Mouse (Mus musculus) forebrain, embryonic 15.5 days (tissue): ENCODE measurements around the gene Syn2. TPM values are rescaled to one million over a fixed set of nuclear protein-coding genes. Genes with fewer than 3 reads are reported as not detected.

Experiments
- ATAC-seq: fragments of 200-750 bp; cut with Nextera tagmentation; replicated peaks from 2 replicates; pipeline ENCODE4 v1.8.0; 2017; ENCODE audit warnings: mild to moderate bottlenecking, moderate TSS enrichment, moderate library complexity
- H3K27ac ChIP-seq: fragments of 300-500 bp; sonication (generic); replicated peaks from 2 replicates; pipeline ENCODE4 v1.5.1; 2015; ENCODE audit warnings: mild to moderate bottlenecking, inconsistent platforms
- H3K27me3 ChIP-seq: fragments of 300-500 bp; sonication (generic); 2 replicates; pipeline ENCODE4 v1.6.1; 2015; ENCODE audit warnings: inconsistent platforms
- H3K36me3 ChIP-seq: fragments of 300-500 bp; sonication (generic); 2 replicates; pipeline ENCODE4 v1.6.1; 2015; ENCODE audit warnings: mild to moderate bottlenecking, inconsistent platforms
- H3K4me1 ChIP-seq: fragments of 300-500 bp; sonication (generic); 2 replicates; pipeline ENCODE4 v1.6.1; 2015; ENCODE audit warnings: inconsistent platforms
- H3K4me2 ChIP-seq: fragments of 300-500 bp; sonication (generic); replicated peaks from 2 replicates; pipeline ENCODE4 v1.6.1; 2015; ENCODE audit warnings: mild to moderate bottlenecking, inconsistent platforms
- H3K4me3 ChIP-seq: fragments of 300-500 bp; sonication (generic); 2 replicates; pipeline ENCODE4 v1.5.1; 2015; ENCODE audit warnings: mild to moderate bottlenecking, inconsistent platforms
- H3K9ac ChIP-seq: fragments of 300-500 bp; sonication (generic); replicated peaks from 2 replicates; pipeline ENCODE4 v1.6.1; 2015; ENCODE audit warnings: mild to moderate bottlenecking, inconsistent platforms
- H3K9me3 ChIP-seq: fragments of 300-500 bp; sonication (generic); 2 replicates; pipeline ENCODE4 v1.6.1; 2016; ENCODE audit warnings: inconsistent platforms
- WGBS: fragments of 180-500 bp; shearing (Covaris S2); methylation state at CpG from one replicate; pipeline ENCODE4 v1.1.7; 2015; ENCODE audit warnings: mixed read lengths; 5-methylcytosine and 5-hydroxymethylcytosine counted together
- polyA plus RNA-seq: library from polyadenylated mRNA; unstranded; fragments of >200 nt; fragmentation: Nextera tagmentation; extraction: Ambion mirVana; gene quantifications from 2 replicates; pipeline ENCODE4 v1.2.1, GENCODE M21; 2015

The Syn2 gene
- polyA plus RNA-seq, 1 experiment from 2014 or later, result 34.2 TPM

DNA sequence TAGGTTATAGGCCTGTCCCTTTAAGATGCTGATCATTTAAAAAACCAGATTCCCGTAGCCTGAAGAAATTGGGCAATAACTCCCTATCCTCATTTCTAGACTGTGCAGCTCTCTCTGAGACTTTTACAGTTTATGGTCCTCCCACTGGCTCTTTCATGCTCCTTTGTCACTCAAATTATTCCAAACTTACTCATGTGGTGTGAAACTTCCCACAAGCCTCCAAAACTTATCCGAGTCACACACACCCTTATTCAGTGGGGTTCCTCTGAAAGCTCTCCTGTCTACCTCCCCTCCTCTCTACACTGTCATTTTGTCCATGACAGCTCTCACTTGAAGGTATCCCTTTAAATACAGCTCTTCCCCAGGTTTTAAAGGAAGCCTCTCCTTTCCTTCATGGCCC is 46.4 kb downstream of the Syn2 start:
- no peaks in the 10 kb centered on the region for H3K9me3 ChIP-seq
- H3K4me2 ChIP-seq, result no peak overlapping the region
- H3K36me3 ChIP-seq, result no peaks in the 10 kb centered on the region
- H3K4me1 ChIP-seq, result no peaks in the 10 kb centered on the region
- no peak for ATAC-seq
- no peak overlapping the region for H3K9ac ChIP-seq
- H3K27me3 ChIP-seq, result no peaks in the 10 kb centered on the region
- no peak overlapping the region for H3K4me3 ChIP-seq
- 74% methylated on average over 2 of the region's 2 CpGs for WGBS
- H3K27ac ChIP-seq, result no peak overlapping the region

DNA sequence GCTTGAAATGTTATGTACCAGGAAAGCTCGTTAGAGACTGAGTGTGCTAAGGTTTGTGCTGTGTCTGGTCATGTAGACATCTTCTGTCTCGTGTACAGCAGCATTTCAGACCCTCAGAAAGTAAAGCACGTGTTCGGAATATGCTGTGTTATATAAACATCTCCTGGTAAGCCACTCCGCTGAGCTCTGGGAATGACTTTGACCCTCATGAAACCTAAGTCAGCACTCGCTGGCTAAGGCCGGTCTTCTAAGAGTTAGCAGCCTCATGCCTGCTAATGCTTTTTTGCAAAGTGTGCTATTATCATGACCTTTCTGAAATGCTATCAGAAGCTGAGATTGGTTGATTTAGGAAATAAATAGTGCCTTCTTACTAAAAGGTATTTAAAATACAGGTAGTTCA is 56.4 kb downstream of the Syn2 start:
- no peak overlapping the region for H3K9ac ChIP-seq
- WGBS, result 81% methylated on average over 7 of the region's 7 CpGs
- no peaks in the 10 kb centered on the region for H3K9me3 ChIP-seq
- no peak overlapping the region for H3K4me2 ChIP-seq
- H3K27me3 ChIP-seq, result no peaks in the 10 kb centered on the region
- ATAC-seq, result no peak
- no peak overlapping the region for H3K27ac ChIP-seq
- H3K4me1 ChIP-seq, result no peaks in the 10 kb centered on the region
- no peaks in the 10 kb centered on the region for H3K36me3 ChIP-seq
- no peak overlapping the region for H3K4me3 ChIP-seq

DNA sequence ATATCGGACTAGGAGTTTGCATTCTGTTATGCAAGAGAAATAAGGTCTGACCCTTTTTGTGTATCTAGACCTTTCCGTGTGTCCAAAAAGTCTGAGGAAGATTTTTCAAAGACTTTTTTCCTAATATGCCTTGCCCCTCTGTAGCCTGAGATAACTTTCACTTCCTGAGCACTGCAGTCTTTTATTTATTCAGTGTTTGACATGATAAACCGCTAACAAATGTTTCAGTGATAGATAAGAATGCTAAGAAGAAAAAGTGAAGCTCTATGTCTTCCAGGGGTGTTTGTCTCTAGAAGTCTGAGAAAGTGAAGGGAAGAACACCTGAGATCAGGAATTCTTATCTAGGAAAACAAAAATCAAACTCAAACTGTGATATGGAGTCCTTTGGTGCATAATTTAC is 66.1 kb downstream of the Syn2 start:
- WGBS, result 90% methylated on average over 3 of the region's 3 CpGs
- Histone ChIP-seq H3K9ac (no peak overlapping the region), H3K4me1 (no peaks in the 10 kb centered on the region), H3K9me3 (no peaks in the 10 kb centered on the region), H3K36me3 (no peaks in the 10 kb centered on the region), H3K27me3 (no peaks in the 10 kb centered on the region), H3K27ac (no peak overlapping the region), H3K4me2 (no peak overlapping the region), H3K4me3 (no peak overlapping the region)
- no peak for ATAC-seq

DNA sequence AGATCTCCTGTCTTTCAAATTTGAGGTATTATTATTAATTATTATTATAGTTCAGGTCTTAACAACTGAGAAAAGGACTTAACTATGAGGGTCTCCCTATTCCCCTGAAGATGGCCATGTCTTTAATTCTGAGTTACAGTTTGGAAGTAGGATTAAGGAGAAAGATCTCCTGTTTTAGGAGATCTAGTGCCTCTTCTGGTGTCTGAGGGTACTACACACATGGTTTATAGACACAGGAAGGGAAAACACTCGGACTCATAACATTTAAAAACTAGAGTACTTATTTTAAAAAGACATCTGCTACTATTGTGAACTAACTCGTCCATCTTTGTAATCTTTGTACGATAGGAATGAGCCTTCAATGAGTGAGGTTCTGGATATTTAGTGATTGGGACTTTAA is 68.3 kb downstream of the Syn2 start:
- WGBS, result 81% methylated on average over 3 of the region's 3 CpGs
- no peak overlapping the region for H3K4me2 ChIP-seq
- no peaks in the 10 kb centered on the region for H3K36me3 ChIP-seq
- no peak overlapping the region for H3K27ac ChIP-seq
- H3K9me3 ChIP-seq, result no peaks in the 10 kb centered on the region
- H3K4me3 ChIP-seq, result no peak overlapping the region
- no peak for ATAC-seq
- H3K9ac ChIP-seq, result no peak overlapping the region
- H3K4me1 ChIP-seq, result no peaks in the 10 kb centered on the region
- no peaks in the 10 kb centered on the region for H3K27me3 ChIP-seq

DNA sequence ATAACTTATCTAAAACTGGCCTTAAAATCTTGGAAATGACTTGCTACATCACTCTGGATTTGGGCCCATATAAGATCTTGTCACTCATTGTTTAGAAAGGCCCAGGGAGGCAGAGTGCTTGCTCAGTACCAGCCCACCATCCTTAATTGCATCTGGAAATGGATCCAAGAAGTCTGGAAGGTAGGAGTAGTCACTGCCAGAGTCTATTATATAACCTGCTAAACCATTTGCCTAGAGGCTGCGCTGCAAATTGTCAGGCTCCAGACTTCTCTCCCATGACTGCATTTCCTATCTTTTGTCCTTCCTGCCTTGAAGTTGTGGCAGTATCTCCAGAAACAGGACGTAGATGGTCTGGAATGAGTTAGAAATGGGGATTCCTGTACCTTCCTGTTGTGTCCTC is 75.5 kb downstream of the Syn2 start:
- Histone ChIP-seq H3K4me1 (no peaks in the 10 kb centered on the region), H3K4me3 (no peak overlapping the region), H3K27ac (no peak overlapping the region), H3K27me3 (no peaks in the 10 kb centered on the region), H3K36me3 (no peaks in the 10 kb centered on the region), H3K4me2 (no peak overlapping the region), H3K9me3 (no peaks in the 10 kb centered on the region), H3K9ac (no peak overlapping the region)
- WGBS, result 67% methylated on average over 2 of the region's 2 CpGs
- no peak for ATAC-seq

DNA sequence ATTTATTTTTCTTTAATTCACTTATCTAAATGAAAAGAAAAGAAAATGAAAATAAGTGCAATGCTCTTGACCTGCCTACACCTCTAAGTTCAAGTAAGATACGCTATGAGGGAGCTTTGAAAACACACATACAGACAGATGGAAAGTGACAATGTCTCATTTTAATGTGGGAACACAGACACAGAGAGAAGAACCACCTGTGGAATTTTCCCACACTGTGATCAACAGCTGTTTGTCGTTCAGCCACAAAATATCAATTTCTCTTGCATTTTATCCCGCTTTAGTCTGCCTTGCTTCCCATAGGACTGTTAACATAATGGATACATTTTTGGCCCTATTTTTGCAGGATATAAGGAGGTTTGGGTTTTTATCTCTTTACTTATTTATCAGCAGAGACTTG is 76.1 kb downstream of the Syn2 start:
- no peak for ATAC-seq
- Histone ChIP-seq H3K4me1 (no peaks in the 10 kb centered on the region), H3K36me3 (no peaks in the 10 kb centered on the region), H3K9me3 (no peaks in the 10 kb centered on the region), H3K27ac (no peak overlapping the region), H3K9ac (no peak overlapping the region), H3K27me3 (no peaks in the 10 kb centered on the region), H3K4me2 (no peak overlapping the region), H3K4me3 (no peak overlapping the region)
- WGBS, result 83% methylated on average over 3 of the region's 3 CpGs

DNA sequence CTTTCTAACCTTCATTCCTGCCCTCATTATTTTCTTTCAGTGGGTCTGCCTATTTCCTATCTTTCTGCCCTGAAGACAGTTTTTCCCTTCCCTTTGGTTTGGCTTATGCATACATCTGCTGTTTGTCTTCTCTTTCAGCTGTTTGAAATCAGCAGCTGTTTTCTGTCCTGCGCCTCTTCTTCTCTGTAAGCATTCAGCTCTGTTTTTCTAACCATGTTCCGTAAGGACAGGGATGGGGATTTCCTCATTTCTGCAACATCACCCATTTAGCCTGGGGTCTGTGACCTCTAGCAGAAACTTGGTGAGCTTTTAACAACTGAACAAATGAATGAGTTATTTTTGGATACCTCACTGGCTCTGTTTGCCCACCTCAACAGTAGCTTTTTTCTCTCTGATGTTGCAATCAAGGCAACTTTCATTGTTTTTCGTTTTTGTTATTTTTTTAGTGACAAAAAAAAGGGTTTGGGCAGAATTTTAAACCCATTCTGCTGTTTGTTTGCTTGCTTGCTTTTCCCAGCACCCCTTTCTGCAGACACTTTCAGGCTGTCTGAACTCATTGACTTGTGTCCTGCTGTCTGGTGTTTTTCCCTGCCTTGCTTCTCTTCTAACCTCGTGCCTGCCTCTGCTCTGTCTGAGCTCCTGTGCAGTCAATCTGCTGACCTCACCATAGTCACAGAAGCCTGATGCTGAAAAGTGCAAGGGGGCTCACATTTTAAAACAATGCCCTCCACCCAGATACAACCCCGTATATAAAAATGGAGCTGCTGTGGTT is 77.6 kb downstream of the Syn2 start:
- no peak for ATAC-seq
- no peak overlapping the region for H3K4me2 ChIP-seq
- 67% methylated on average over 5 of the region's 5 CpGs for WGBS

DNA sequence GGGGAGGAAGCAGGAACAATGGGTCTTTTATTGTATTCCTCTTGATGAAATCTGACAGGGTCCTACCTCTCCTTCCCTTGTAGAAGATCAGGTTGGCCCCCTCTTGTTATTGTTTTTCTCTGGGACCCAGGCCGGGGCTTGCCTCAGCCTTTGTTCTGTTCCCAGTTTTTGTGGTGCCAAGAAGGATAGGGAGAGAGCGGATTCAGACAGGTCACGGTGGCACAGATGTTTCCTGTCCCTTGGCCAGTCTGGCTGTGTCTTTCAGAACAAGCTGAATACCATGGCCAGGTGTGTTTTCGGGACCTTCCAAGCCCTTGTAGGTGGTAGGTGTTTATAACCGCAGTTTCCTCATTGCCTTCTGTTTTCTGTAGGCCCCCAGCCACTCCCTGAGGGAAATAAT is 78.4 kb downstream of the Syn2 start:
- Histone ChIP-seq H3K4me3 (no peak overlapping the region), H3K36me3 (no peaks in the 10 kb centered on the region), H3K4me1 (no peaks in the 10 kb centered on the region), H3K4me2 (no peak overlapping the region), H3K9ac (no peak overlapping the region), H3K27me3 (no peaks in the 10 kb centered on the region), H3K27ac (no peak overlapping the region), H3K9me3 (no peaks in the 10 kb centered on the region)
- WGBS, result 66% methylated on average over 5 of the region's 5 CpGs
- ATAC-seq, result no peak

More for the DNA sequence above, 77.6 kb downstream of the Syn2 start:
- Histone ChIP-seq H3K9me3 (no peaks in the 10 kb centered on the region), H3K36me3 (no peaks in the 10 kb centered on the region), H3K27me3 (no peaks in the 10 kb centered on the region), H3K27ac (no peak overlapping the region), H3K9ac (no peak overlapping the region), H3K4me3 (no peak overlapping the region), H3K4me1 (no peaks in the 10 kb centered on the region)

DNA sequence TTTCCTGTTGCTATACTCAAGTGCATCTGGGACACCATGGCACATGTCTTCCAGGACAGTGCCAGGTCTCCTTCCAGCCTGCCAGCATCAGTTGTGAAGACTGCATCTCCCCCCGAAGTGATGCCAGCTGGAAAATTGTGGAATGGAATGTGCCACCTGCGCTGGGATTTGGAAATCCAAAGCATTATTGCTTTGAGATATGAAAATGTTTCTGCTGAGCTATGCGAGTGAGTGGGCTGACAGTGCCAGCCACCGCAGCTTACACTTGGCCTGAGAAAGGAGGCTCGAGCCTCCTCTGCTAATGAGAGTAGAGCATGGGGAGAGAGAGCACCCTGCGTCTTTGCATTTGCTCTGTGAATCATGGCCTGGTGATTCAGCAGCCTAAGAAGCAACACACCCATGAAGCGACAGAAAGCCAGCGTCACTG is 86.5 kb downstream of the Syn2 start:
- H3K36me3 ChIP-seq, result no peaks in the 10 kb centered on the region
- WGBS, result 62% methylated on average over 8 of the region's 8 CpGs
- no peak overlapping the region for H3K4me2 ChIP-seq
- H3K4me1 ChIP-seq, result peaks cover 21% of the 10 kb centered on the region
- H3K9ac ChIP-seq, result no peak overlapping the region
- H3K4me3 ChIP-seq, result no peak overlapping the region
- H3K9me3 ChIP-seq, result no peaks in the 10 kb centered on the region
- H3K27ac ChIP-seq, result 0 out of 2 replicates have a peak overlapping the region, but pooled peaks have one; percentile 2
- no peaks in the 10 kb centered on the region for H3K27me3 ChIP-seq
- no peak for ATAC-seq

DNA sequence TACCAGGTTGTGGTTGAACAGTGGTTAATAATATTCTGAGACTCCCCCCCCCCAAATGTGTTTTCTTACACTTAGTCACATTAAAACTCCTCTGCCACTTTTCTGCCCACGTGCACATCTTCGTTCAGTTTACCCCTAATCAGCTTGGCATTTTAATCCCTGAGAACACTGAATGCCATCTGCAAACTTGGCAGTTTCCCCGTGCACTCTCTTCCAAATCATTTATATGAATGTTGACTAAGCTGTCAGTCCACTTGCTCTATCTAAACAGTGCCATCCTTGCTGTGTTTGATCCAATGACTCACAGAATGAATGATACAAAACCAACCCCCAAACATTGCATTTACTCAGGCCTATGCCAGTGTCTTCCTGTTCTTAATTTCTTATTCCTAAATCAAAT is 90.8 kb downstream of the Syn2 start:
- Histone ChIP-seq H3K4me3 (no peak overlapping the region), H3K27ac (no peak overlapping the region), H3K9ac (no peak overlapping the region), H3K9me3 (no peaks in the 10 kb centered on the region), H3K27me3 (no peaks in the 10 kb centered on the region), H3K36me3 (no peaks in the 10 kb centered on the region), H3K4me2 (no peak overlapping the region), H3K4me1 (peaks cover 21% of the 10 kb centered on the region)
- 34% methylated on average over 3 of the region's 3 CpGs for WGBS
- ATAC-seq, result 0 out of 2 replicates have a peak, but pooled peaks have one; percentile 43

DNA sequence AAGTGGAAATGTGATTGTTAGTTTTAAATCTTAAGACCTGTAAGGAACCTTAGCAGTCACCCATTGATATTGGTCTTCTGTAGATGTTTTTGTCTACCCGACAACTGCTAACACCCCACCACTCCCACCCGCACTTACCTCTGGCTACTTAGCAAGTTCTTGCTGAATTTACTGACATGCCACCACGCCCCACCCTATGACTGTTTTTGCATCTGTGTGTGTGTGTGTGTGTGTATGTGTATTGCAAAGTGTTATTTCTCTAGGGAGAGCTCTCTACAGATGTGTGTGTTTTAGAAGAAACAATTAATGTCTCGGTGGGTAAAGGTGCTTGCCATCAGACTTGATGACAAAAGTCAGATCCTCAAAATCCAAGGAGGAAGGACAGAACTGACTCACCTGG is 92.3 kb downstream of the Syn2 start, which contains the start of gene Gm17482:
Gm17482 (plus strand) TSS at position 301 of the 400 bp plus-strand sequence.
- Histone ChIP-seq H3K27ac (no peak within 1 kb of the TSS), H3K9me3 (no peaks in the 10 kb centered on the region), H3K4me3 (no peak within 1 kb of the TSS), H3K36me3 (no peaks in the 10 kb centered on the region), H3K27me3 (no peaks in the 10 kb centered on the region), H3K4me2 (no peak within 1 kb of the TSS), H3K9ac (no peak within 1 kb of the TSS), H3K4me1 (peaks cover 12% of the 10 kb centered on the region; the same call in 1 of the 2 replicates)
- WGBS, result 68% methylated on average over 4 of the region's 4 CpGs
- 0 out of 2 replicates have a peak, but pooled peaks have one; percentile 26 for ATAC-seq

DNA sequence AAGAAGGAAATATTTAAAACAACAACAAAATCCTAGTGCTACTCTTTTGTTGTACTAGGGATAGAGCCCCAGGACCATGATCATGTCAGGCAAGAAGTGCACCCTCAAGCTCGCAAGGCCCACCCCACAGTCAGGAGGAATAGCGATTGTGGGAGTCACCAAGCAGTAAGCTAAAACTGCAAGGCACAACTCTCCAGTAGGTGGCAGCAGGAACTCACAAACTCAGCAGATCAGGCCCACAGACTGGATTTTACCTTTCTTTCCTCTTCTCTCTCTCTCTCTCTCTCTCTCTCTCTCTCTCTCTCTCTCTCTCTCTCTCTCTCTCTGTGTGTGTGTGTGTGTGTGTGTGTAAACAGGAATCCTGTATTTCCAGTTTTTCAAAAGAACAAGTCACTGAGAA is 92.8 kb downstream of the Syn2 start:
- Histone ChIP-seq H3K4me1 (peaks cover 7% of the 10 kb centered on the region; the same call in 1 of the 2 replicates), H3K9ac (no peak overlapping the region), H3K27me3 (no peaks in the 10 kb centered on the region), H3K9me3 (no peaks in the 10 kb centered on the region), H3K27ac (no peak overlapping the region), H3K4me3 (no peak overlapping the region), H3K4me2 (no peak overlapping the region), H3K36me3 (no peaks in the 10 kb centered on the region)
- peak; percentile 79 for ATAC-seq
- 9% methylated on average over 2 of the region's 2 CpGs for WGBS

DNA sequence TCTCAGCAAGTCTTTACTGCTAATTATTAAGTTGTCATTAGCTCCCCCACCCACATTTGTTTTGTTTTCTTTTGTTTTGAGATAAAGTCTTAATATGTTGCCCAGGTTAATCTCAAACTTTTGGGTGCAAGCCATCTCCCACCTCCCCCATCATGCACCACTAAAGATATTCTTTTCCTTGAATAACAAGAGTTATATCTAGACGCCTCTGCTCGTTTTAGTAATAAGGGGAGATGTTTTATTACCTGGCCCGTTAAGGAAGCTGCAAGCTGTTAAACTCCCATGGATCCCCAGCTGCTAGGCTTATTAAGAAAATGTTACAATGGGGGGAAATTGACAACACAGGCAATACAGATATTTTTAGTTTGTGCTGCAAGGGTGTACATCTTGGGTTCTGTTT is 95.9 kb downstream of the Syn2 start:
- no peak overlapping the region for H3K4me2 ChIP-seq
- H3K9ac ChIP-seq, result no peak overlapping the region
- H3K9me3 ChIP-seq, result no peaks in the 10 kb centered on the region
- no peak overlapping the region for H3K4me3 ChIP-seq
- 0 out of 2 replicates have a peak, but pooled peaks cover 4% of the 10 kb centered on the region for H3K4me1 ChIP-seq
- no peaks in the 10 kb centered on the region for H3K36me3 ChIP-seq
- no peak for ATAC-seq
- H3K27me3 ChIP-seq, result no peaks in the 10 kb centered on the region
- H3K27ac ChIP-seq, result no peak overlapping the region
- 68% methylated on average over 3 of the region's 3 CpGs for WGBS
